Mouse (Mus musculus) T-cell, adult 66 days (primary cell): ENCODE measurements around the gene Kat2b. TPM values are rescaled to one million over a fixed set of nuclear protein-coding genes. Genes with fewer than 3 reads are reported as not detected.

ENCODE experiments used
- total RNA-seq, 2 experiments: library from RNA; stranded (reverse); gene quantifications; 3 replicates in 1 of 2; 4 replicates in 1 of 2; pipeline ENCODE4 v1.2.4; 2023

Kat2b gene
- total RNA-seq, result 10 to 100 TPM; 81.6 to 89.3 TPM

GRCm38 (mm10) chr17:53566161-53566918 lies at the start of gene Kat2b:
TSS of gene Kat2b (plus strand) at chr17:53566861.

GRCm38 (mm10) chr17:53539351-53539750 lies 27.3 kb upstream of the Kat2b start, which contains the start of gene Pp2d1:
TSS of gene Pp2d1 (minus strand) at chr17:53539451.

GRCm38 (mm10) chr17:53688877-53689802 lies 122.5 kb downstream of the Kat2b start, which contains the start of gene Sgo1:
TSS of gene Sgo1 (minus strand) at chr17:53689333.

Other genes with a start within 250 kb of the Kat2b start
- gene Efhb, start 103.5 kb upstream of the Kat2b start, total RNA-seq, result under 1 TPM; 0.44 to 0.59 TPM
- 100 to 1,000 TPM in 1 of 2 experiments, 10 to 100 TPM in 1; 92.3 to 101 TPM for gene Rab5a, start 87.6 kb upstream of the Kat2b start, total RNA-seq
- not detected for gene Pp2d1, start 27.4 kb upstream of the Kat2b start, total RNA-seq
- 1 to 10 TPM; 1.0 to 1.9 TPM for gene Sgo1, start 122.5 kb downstream of the Kat2b start, total RNA-seq